ENCODE assay signal across 16 mouse cellular contexts in the genomic region with DNA sequence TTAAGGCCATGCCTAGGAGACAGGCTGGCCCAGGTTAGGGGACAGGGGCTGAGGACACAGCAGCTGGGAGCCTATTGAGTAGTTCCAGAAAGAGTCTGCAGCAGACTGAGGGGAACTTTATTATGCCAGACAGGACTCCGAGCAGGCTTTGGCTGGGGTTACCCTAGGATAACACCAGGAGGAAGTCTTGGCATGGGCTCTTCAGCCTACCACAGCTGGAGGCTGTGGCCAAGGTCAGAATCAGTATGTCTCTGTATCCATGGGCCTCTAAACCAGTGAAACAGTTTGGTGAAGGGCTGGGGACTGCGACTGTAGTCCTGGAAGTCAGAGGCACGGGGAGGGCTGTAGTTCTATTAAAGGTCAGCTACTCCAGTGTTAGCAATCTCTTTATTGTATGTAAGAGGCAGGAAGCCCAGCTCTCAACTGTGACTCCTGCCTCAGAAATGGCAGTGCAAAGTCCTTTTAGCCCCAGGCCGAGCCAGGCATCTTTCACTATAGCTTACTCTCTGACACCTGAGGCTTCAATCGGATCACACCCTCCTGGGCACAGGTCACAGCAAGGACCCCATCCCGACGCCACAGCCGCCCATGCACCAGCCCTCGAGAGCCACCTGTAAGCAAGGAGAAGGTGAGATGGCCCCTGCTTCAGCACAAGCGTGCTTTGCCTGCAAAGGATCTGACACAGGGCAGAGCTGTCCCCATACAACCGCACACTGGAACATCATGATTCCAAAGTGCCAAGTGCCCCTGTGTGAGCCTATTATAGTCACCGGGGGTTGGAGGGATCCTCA. TPM values are rescaled to one million over a fixed set of nuclear protein-coding genes. Genes with fewer than 3 reads are reported as not detected.
DNase-seq lines count a peak whose midpoint lies in the region; ATAC-seq and TF ChIP-seq lines count a peak whose summit lies in the region.
"Had no signal": no experiment of that assay in that cellular context is flagged by ENCODE, and none has a peak within 500 bp of the region (broad histone marks: within the 10 kb centered on the region; RNA-seq: fewer than 3 reads in every experiment).

No protein-coding gene starts in this region.

- H3K27ac ChIP-seq in gastrocnemius, adult 2 months, result peak overlapping the region; percentile 76
- H3K27ac ChIP-seq in heart, embryonic 15.5 days, result peak overlapping the region; percentile 76
- H3K27ac ChIP-seq in lung, postnatal 0 days (ENCODE audit: low read length), result no peak overlapping the region
- H3K27ac ChIP-seq: embryonic facial prominence, embryonic 12.5 days; limb, embryonic 10.5 days; midbrain, embryonic 10.5 days; neural tube, embryonic 12.5 days had no signal

- H3K4me3 ChIP-seq in gastrocnemius, adult 2 months, result no peak overlapping the region
- H3K4me3 ChIP-seq in heart, embryonic 15.5 days, result no peak overlapping the region
- H3K4me3 ChIP-seq in E14TG2a.4 (replicated peaks; ENCODE audit: low read length), result peak overlapping the region; percentile 53
- no peak overlapping the region for H3K4me3 ChIP-seq in lung, postnatal 0 days (ENCODE audit: low read depth, low read length)
- H3K4me3 ChIP-seq: embryonic facial prominence, embryonic 12.5 days; limb, embryonic 10.5 days; midbrain, embryonic 10.5 days; neural tube, embryonic 12.5 days had no signal

- no peak overlapping the region for H3K9ac ChIP-seq in heart, embryonic 15.5 days
- H3K9ac ChIP-seq in lung, postnatal 0 days (replicated peaks; ENCODE audit: low read depth), result no peak overlapping the region
- H3K9ac ChIP-seq: embryonic facial prominence, embryonic 12.5 days; neural tube, embryonic 12.5 days had no signal

- H3K4me1 ChIP-seq in heart, embryonic 15.5 days (replicated peaks), result peaks cover 25% of the 10 kb centered on the region
- peaks cover 85% of the 10 kb centered on the region for H3K4me1 ChIP-seq in E14TG2a.4 (replicated peaks; ENCODE audit: low read depth, low read length)
- H3K4me1 ChIP-seq in lung, postnatal 0 days (ENCODE audit: insufficient read depth, low read depth, low read length), result no peaks in the 10 kb centered on the region
- H3K4me1 ChIP-seq: embryonic facial prominence, embryonic 12.5 days; neural tube, embryonic 12.5 days had no signal

- no peak for DNase-seq in gastrocnemius, adult 2 months
- DNase-seq in gastrocnemius, postnatal 25 days, result no peak
- no peak for DNase-seq in heart, postnatal 25 days (ENCODE audit: low spot score)
- DNase-seq in adrenal gland, postnatal 36 days, result peak; percentile 53 to 56
- DNase-seq in left cerebral cortex, adult 18-20 months (ENCODE audit: low spot score in 2 of 2), result no peak
- DNase-seq in lung, postnatal 0 days (ENCODE audit: low spot score), result no peak
- DNase-seq: gastrocnemius, postnatal 36 days had no signal

- ATAC-seq in heart, embryonic 15.5 days (replicated peaks; ENCODE audit: insufficient number of reproducible peaks, insufficient read depth, low FRiP score, low read depth), result no peak
- ATAC-seq in lung, postnatal 0 days, result no peak
- ATAC-seq: forebrain, embryonic 14.5 days had no signal

- no peak overlapping the region for H3K4me2 ChIP-seq in heart, embryonic 15.5 days
- H3K4me2 ChIP-seq in lung, postnatal 0 days (replicated peaks; ENCODE audit: low read depth, low read length), result no peak overlapping the region
- H3K4me2 ChIP-seq: embryonic facial prominence, embryonic 12.5 days; neural tube, embryonic 12.5 days had no signal

- intact Hi-C loops in gastrocnemius, adult 2 months (cut with DNase I), result no loop called here
- intact Hi-C loops in heart, postnatal 25 days (cut with DNase I), result loop anchor here (5.0 kb wide), 1 partner anchor 115 kb away; no protein-coding TSS in a partner anchor

- 83% methylated on average over 12 of the region's 12 CpGs for WGBS in heart, embryonic 15.5 days
- WGBS in lung, postnatal 0 days, result 89% methylated on average over 12 of the region's 12 CpGs

- peaks cover 55% of the 10 kb centered on the region for H3K36me3 ChIP-seq in heart, embryonic 15.5 days
- peaks cover 82% of the 10 kb centered on the region for H3K36me3 ChIP-seq in E14TG2a.4 (ENCODE audit: insufficient read depth, low read length)
- H3K36me3 ChIP-seq in lung, postnatal 0 days (ENCODE audit: insufficient read depth, low read length), result peaks cover 24% of the 10 kb centered on the region; the same call in 1 of the 2 replicates

- no peak for TF ChIP-seq CTCF in gastrocnemius, adult 2 months (IDR thresholded peaks at IDR 0.05)
- TF ChIP-seq CTCF in E14TG2a.4 (conservative IDR thresholded peaks at IDR 0.05; ENCODE audit: low read length), result no peak
- no peak for TF ChIP-seq CTCF in lung, postnatal 0 days (IDR thresholded peaks at IDR 0.05)

- H3K27me3 ChIP-seq in heart, embryonic 15.5 days, result no peaks in the 10 kb centered on the region
- H3K27me3 ChIP-seq in E14TG2a.4 (ENCODE audit: insufficient read depth, low read length), result no peaks in the 10 kb centered on the region
- no peaks in the 10 kb centered on the region for H3K27me3 ChIP-seq in lung, postnatal 0 days (replicated peaks; ENCODE audit: insufficient read depth, low read length)
- H3K27me3 ChIP-seq: embryonic facial prominence, embryonic 12.5 days; neural tube, embryonic 12.5 days had no signal

- no peak for TF ChIP-seq EP300 in lung, postnatal 0 days (IDR thresholded peaks at IDR 0.05)

- no peaks in the 10 kb centered on the region for H3K9me3 ChIP-seq in heart, embryonic 15.5 days (replicated peaks)
- H3K9me3 ChIP-seq in E14TG2a.4 (ENCODE audit: low read length), result no peaks in the 10 kb centered on the region
- no peaks in the 10 kb centered on the region for H3K9me3 ChIP-seq in lung, postnatal 0 days (ENCODE audit: low read length)
- H3K9me3 ChIP-seq: embryonic facial prominence, embryonic 12.5 days; limb, embryonic 10.5 days; midbrain, embryonic 10.5 days; neural tube, embryonic 12.5 days had no signal

RNA-seq across cellular contexts. Expression of a gene that starts 7.0 kb away (rescaled TPM):
- total RNA-seq in gastrocnemius, adult 2 months (2021), result 10 to 100 TPM; 20.6 to 25.6 TPM
- 10 to 100 TPM; 19.3 to 19.8 TPM for total RNA-seq in gastrocnemius, postnatal 25 days (2021)
- polyA plus RNA-seq in heart, embryonic 15.5 days (2015; fragmentation: Nextera tagmentation; extraction: Ambion mirVana), result 42.5 and 43.4 TPM in 2 replicates
- 10 to 100 TPM; 24.7 to 27.5 TPM for total RNA-seq in heart, postnatal 25 days (2021)
- 10 to 100 TPM; 29.2 to 35.3 TPM for total RNA-seq in adrenal gland, postnatal 36 days (2021)
- 10 to 100 TPM; 52.9 to 57.0 TPM for total RNA-seq in left cerebral cortex, adult 18-20 months (2021)
- 27.4 and 28.6 TPM in 2 replicates for polyA plus RNA-seq in lung, postnatal 0 days (2015; fragmentation: Nextera tagmentation; extraction: Ambion mirVana)

RNA-seq across cellular contexts. Expression of a gene that starts 12.1 kb away (rescaled TPM):
- total RNA-seq in gastrocnemius, adult 2 months (2021), result 1 to 10 TPM; 7.9 to 8.6 TPM
- 1 to 10 TPM; 8.0 to 9.1 TPM for total RNA-seq in gastrocnemius, postnatal 25 days (2021)
- 12.0 and 15.0 TPM in 2 replicates for polyA plus RNA-seq in heart, embryonic 15.5 days (2015; fragmentation: Nextera tagmentation; extraction: Ambion mirVana)
- 10 to 100 TPM; 10.7 to 12.2 TPM for total RNA-seq in heart, postnatal 25 days (2021)
- 10 to 100 TPM; 31.5 to 33.6 TPM for total RNA-seq in adrenal gland, postnatal 36 days (2021)
- total RNA-seq in left cerebral cortex, adult 18-20 months (2021), result 10 to 100 TPM; 25.5 to 26.1 TPM
- 17.8 and 18.9 TPM in 2 replicates for polyA plus RNA-seq in lung, postnatal 0 days (2015; fragmentation: Nextera tagmentation; extraction: Ambion mirVana)

RNA-seq across cellular contexts. Expression of a gene that starts 12.3 kb away (rescaled TPM):
- total RNA-seq in gastrocnemius, adult 2 months (2021), result 1 to 10 TPM; 1.2 to 1.4 TPM
- 1 to 10 TPM; 1.4 TPM for total RNA-seq in gastrocnemius, postnatal 25 days (2021)
- polyA plus RNA-seq in heart, embryonic 15.5 days (2015; fragmentation: Nextera tagmentation; extraction: Ambion mirVana), result 4.9 TPM in 2 replicates
- total RNA-seq in heart, postnatal 25 days (2021), result 1 to 10 TPM; 2.5 to 3.1 TPM
- total RNA-seq in adrenal gland, postnatal 36 days (2021), result 1 to 10 TPM; 4.0 to 4.7 TPM
- total RNA-seq in left cerebral cortex, adult 18-20 months (2021), result 10 to 100 TPM; 10.1 to 10.2 TPM
- 4.3 and 5.3 TPM in 2 replicates for polyA plus RNA-seq in lung, postnatal 0 days (2015; fragmentation: Nextera tagmentation; extraction: Ambion mirVana)

RNA-seq across cellular contexts. Expression of a gene that starts 12.8 kb away (rescaled TPM):
- over 10,000 TPM; 14,820 to 17,621 TPM for total RNA-seq in gastrocnemius, adult 2 months (2021)
- total RNA-seq in gastrocnemius, postnatal 25 days (2021), result over 10,000 TPM; 15,847 to 16,724 TPM
- polyA plus RNA-seq in heart, embryonic 15.5 days (2015; fragmentation: Nextera tagmentation; extraction: Ambion mirVana), result 4.9 and 5.2 TPM in 2 replicates
- not detected for total RNA-seq in heart, postnatal 25 days (2021)
- total RNA-seq in adrenal gland, postnatal 36 days (2021), result under 1 TPM in 1 of 2 experiments, not detected in 1; 0.53 TPM
- 1 to 10 TPM; 1.7 TPM for total RNA-seq in left cerebral cortex, adult 18-20 months (2021)
- polyA plus RNA-seq in lung, postnatal 0 days (2015; fragmentation: Nextera tagmentation; extraction: Ambion mirVana), result 0.47 and 1.2 TPM in 2 replicates
- total RNA-seq: monocyte, adult 5-6 weeks had no signal
- polyA plus RNA-seq: forebrain, embryonic 14.5 days; liver, adult 2 months; midbrain, embryonic 10.5 days had no signal

RNA-seq across cellular contexts. Expression of a gene that starts 22.9 kb away (rescaled TPM):
- under 1 TPM; 0.20 to 0.33 TPM for total RNA-seq in gastrocnemius, adult 2 months (2021)
- total RNA-seq in gastrocnemius, postnatal 25 days (2021), result 1 to 10 TPM; 1.2 to 1.7 TPM
- 377 and 382 TPM in 2 replicates for polyA plus RNA-seq in heart, embryonic 15.5 days (2015; fragmentation: Nextera tagmentation; extraction: Ambion mirVana)
- total RNA-seq in heart, postnatal 25 days (2021), result 1 to 10 TPM; 2.4 to 2.9 TPM
- 10 to 100 TPM in 1 of 2 experiments, 1 to 10 TPM in 1; 7.0 to 10.4 TPM for total RNA-seq in adrenal gland, postnatal 36 days (2021)
- total RNA-seq in left cerebral cortex, adult 18-20 months (2021), result not detected
- 21.1 and 33.3 TPM in 2 replicates for polyA plus RNA-seq in lung, postnatal 0 days (2015; fragmentation: Nextera tagmentation; extraction: Ambion mirVana)

Comparison
In these comparisons a context has a peak if more than half of its experiments do, and no peak if none do; other contexts are left out.
1. DNase-seq: peak in adrenal gland, postnatal 36 days (2 of 2); none in gastrocnemius, adult 2 months (single experiment), gastrocnemius, postnatal 25 days (single experiment), heart, postnatal 25 days (single experiment), left cerebral cortex, adult 18-20 months (0 of 2) and lung, postnatal 0 days (single experiment).